Mouse (Mus musculus) midbrain, embryonic 11.5 days (tissue): ENCODE data around the gene Evpl. TPM values are rescaled to one million over a fixed set of nuclear protein-coding genes. Genes with fewer than 3 reads are reported as not detected.
A peak's percentile ranks its signal among the peaks of the same experiment; 100 is the strongest.

ENCODE experiments used
- ATAC-seq: fragments of 200-750 bp; cut with Nextera tagmentation; 2 replicates; pipeline ENCODE4 v1.8.0; 2017; ENCODE audit warnings: moderate TSS enrichment, moderate library complexity; ENCODE audit not compliant: low FRiP score
- DNase-seq: peaks from one replicate; pipeline ENCODE4 v3.0.0; 2015; ENCODE audit warnings: low spot score; ENCODE audit errors: missing footprints
- H3K27ac ChIP-seq: fragments of 300-500 bp; sonication (generic); 2 replicates; pipeline ENCODE4 v1.5.1; 2014; ENCODE audit warnings: low read depth, low read length
- H3K27me3 ChIP-seq: fragments of 300-500 bp; sonication (generic); 2 replicates; pipeline ENCODE4 v1.6.1; 2014; ENCODE audit warnings: mild to moderate bottlenecking, low read length, moderate library complexity, mixed read lengths; ENCODE audit not compliant: control insufficient read depth, insufficient read depth
- H3K36me3 ChIP-seq: fragments of 300-500 bp; sonication (generic); 2 replicates; pipeline ENCODE4 v1.6.1; 2014; ENCODE audit warnings: mild to moderate bottlenecking, low read length, moderate library complexity, mixed read lengths; ENCODE audit not compliant: control insufficient read depth, insufficient read depth
- H3K4me1 ChIP-seq: fragments of 300-500 bp; sonication (generic); 2 replicates; pipeline ENCODE4 v1.6.1; 2014; ENCODE audit warnings: low read length; ENCODE audit not compliant: control insufficient read depth, insufficient read depth
- H3K4me2 ChIP-seq: fragments of 300-500 bp; sonication (generic); 2 replicates; pipeline ENCODE4 v1.6.1; 2014; ENCODE audit warnings: mild to moderate bottlenecking, moderate library complexity
- H3K4me3 ChIP-seq: fragments of 300-500 bp; sonication (generic); 2 replicates; pipeline ENCODE4 v1.5.1; 2014; ENCODE audit warnings: low read depth, low read length
- H3K9ac ChIP-seq: fragments of 300-500 bp; sonication (generic); 2 replicates; pipeline ENCODE4 v1.6.1; 2014; ENCODE audit warnings: low read length
- H3K9me3 ChIP-seq: fragments of 300-500 bp; sonication (generic); 2 replicates; pipeline ENCODE4 v1.6.1; 2016; ENCODE audit warnings: low read length; ENCODE audit not compliant: control insufficient read depth
- WGBS: fragments of 180-500 bp; shearing (Covaris S2); extraction: QIAGEN DNeasy Blood & Tissue Kit; methylation state at CpG from one replicate; pipeline ENCODE4 v1.1.7; 2014; 5-methylcytosine and 5-hydroxymethylcytosine counted together
- polyA plus RNA-seq: library from polyadenylated mRNA; unstranded; fragments of >200 nt; fragmentation: Nextera tagmentation; extraction: Ambion mirVana; gene quantifications from 2 replicates; pipeline ENCODE4 v1.2.1, GENCODE M21; 2014

Gene Evpl
- polyA plus RNA-seq, 1 experiment from 2014 or later, result 0.26 TPM

GRCm38 (mm10) chr11:116174775-116175448, 63.0 kb downstream of the Evpl start:
- 90% methylated on average over 22 of the region's 22 CpGs for WGBS
- Histone ChIP-seq H3K4me3 (no peak overlapping the region), H3K4me1 (no peaks in the 10 kb centered on the region), H3K27me3 (no peaks in the 10 kb centered on the region), H3K9me3 (no peaks in the 10 kb centered on the region), H3K4me2 (no peak overlapping the region), H3K36me3 (peaks cover 4% of the 10 kb centered on the region; the same call in 1 of the 2 replicates), H3K9ac (no peak overlapping the region), H3K27ac (no peak overlapping the region)
- no peak for DNase-seq
- ATAC-seq, result no peak

- 89% methylated on average over 2 of the region's 2 CpGs for WGBS
- no peak for ATAC-seq
- no peaks in the 10 kb centered on the region for H3K9me3 ChIP-seq
- H3K4me1 ChIP-seq, result peaks cover 8% of the 10 kb centered on the region; the same call in 1 of the 2 replicates
- H3K27ac ChIP-seq, result no peak overlapping the region
- no peak overlapping the region for H3K4me2 ChIP-seq
- H3K9ac ChIP-seq, result no peak overlapping the region
- peaks cover 4% of the 10 kb centered on the region; the same call in 1 of the 2 replicates for H3K36me3 ChIP-seq
- H3K4me3 ChIP-seq, result no peak overlapping the region
- no peaks in the 10 kb centered on the region for H3K27me3 ChIP-seq
- peak; percentile 49 for DNase-seq
Observed at GRCm38 (mm10) chr11:116171959-116172358, 65.9 kb downstream of the Evpl start.

Other genes with a start within 250 kb of the Evpl start
- gene Galk1, start 225.4 kb downstream of the Evpl start, polyA plus RNA-seq, result 82.5 and 93.4 TPM in 2 replicates
- 1,982 and 2,171 TPM in 2 replicates for gene H3f3b, start 210.1 kb downstream of the Evpl start, polyA plus RNA-seq
- 23.4 and 24.1 TPM in 2 replicates for gene Unk, start 207.8 kb downstream of the Evpl start, polyA plus RNA-seq
- 0.82 and 1.1 TPM in 2 replicates for gene Unc13d, start 160.1 kb downstream of the Evpl start, polyA plus RNA-seq
- 84.9 and 86.8 TPM in 2 replicates for gene Wbp2, start 151.1 kb downstream of the Evpl start, polyA plus RNA-seq
- 2.7 TPM in 2 replicates for gene Trim47, start 110.9 kb downstream of the Evpl start, polyA plus RNA-seq
- 1.3 TPM in 2 replicates for gene Trim65, start 106.9 kb downstream of the Evpl start, polyA plus RNA-seq
- 96.3 and 97.0 TPM in 2 replicates for gene Mrpl38, start 99.2 kb downstream of the Evpl start, polyA plus RNA-seq
- gene Fbf1, start 69.9 kb downstream of the Evpl start, polyA plus RNA-seq, result 28.7 and 30.1 TPM in 2 replicates
- 48.6 and 55.6 TPM in 2 replicates for gene Ten1, start 39.2 kb downstream of the Evpl start, polyA plus RNA-seq
- gene Acox1, start 39.0 kb downstream of the Evpl start, polyA plus RNA-seq, result 32.8 and 36.1 TPM in 2 replicates
- gene Srp68, start 36.1 kb upstream of the Evpl start, polyA plus RNA-seq, result 72.8 and 78.6 TPM in 2 replicates
- 0.07 and 0.34 TPM in 2 replicates for gene Galr2, start 42.9 kb upstream of the Evpl start, polyA plus RNA-seq
- gene Exoc7, start 69.2 kb upstream of the Evpl start, polyA plus RNA-seq, result 59.9 and 61.3 TPM in 2 replicates
- 3.5 and 3.8 TPM in 2 replicates for gene Foxj1, start 97.3 kb upstream of the Evpl start, polyA plus RNA-seq
- 17.8 and 18.1 TPM in 2 replicates for gene Rnf157, start 175.0 kb upstream of the Evpl start, polyA plus RNA-seq
- 72.3 and 83.0 TPM in 2 replicates for gene Ubald2, start 196.0 kb upstream of the Evpl start, polyA plus RNA-seq
- 0.08 and 0.14 TPM in 2 replicates for gene Qrich2, start 228.2 kb upstream of the Evpl start, polyA plus RNA-seq